Mouse (Mus musculus): ENCODE measurements around the gene Rundc3a.

Rundc3a gene

GRCm38 (mm10) chr11:102449043-102450008, 56.1 kb downstream of the Rundc3a start:
- no peak for DNase-seq (ENCODE audit: low spot score)

All from testis, postnatal 14 days (tissue).